22 mouse cellular contexts compared by ENCODE assay signal in genomic region chr17:81455269-81455668, GRCm38 (mm10). TPM values are rescaled to one million over a fixed set of nuclear protein-coding genes. Genes with fewer than 3 reads are reported as not detected.
"Had no signal": no experiment of that assay in that cellular context is flagged by ENCODE, and none has a peak within 500 bp of the region (broad histone marks: within the 10 kb centered on the region; RNA-seq: fewer than 3 reads in every experiment).

No protein-coding gene starts in this region.

- H3K4me3 ChIP-seq: limb, embryonic 13.5 days; midbrain, embryonic 15.5 days; neural tube, embryonic 13.5 days had no signal

- H3K4me1 ChIP-seq: limb, embryonic 13.5 days; neural tube, embryonic 13.5 days had no signal

- H3K9ac ChIP-seq: limb, embryonic 13.5 days; liver, embryonic 14.5 days; midbrain, embryonic 15.5 days; neural tube, embryonic 13.5 days had no signal

- H3K4me2 ChIP-seq: limb, embryonic 13.5 days; midbrain, embryonic 15.5 days; neural tube, embryonic 13.5 days had no signal

- ATAC-seq: midbrain, embryonic 15.5 days had no signal

- H3K36me3 ChIP-seq: limb, embryonic 13.5 days; midbrain, embryonic 15.5 days; neural tube, embryonic 13.5 days had no signal

- DNase-seq: kidney, adult 9 months; kidney, postnatal 36 days; left cerebral cortex, postnatal 4 days; lung, adult 18-20 months; lung, postnatal 10 days; right cerebral cortex, adult 18-20 months; right cerebral cortex, postnatal 25 days; thymus, postnatal 36 days had no signal

- H3K27me3 ChIP-seq: limb, embryonic 13.5 days; midbrain, embryonic 15.5 days; neural tube, embryonic 13.5 days had no signal

- H3K27ac ChIP-seq: kidney, postnatal 0 days; limb, embryonic 13.5 days; liver, embryonic 14.5 days; midbrain, embryonic 15.5 days; neural tube, embryonic 13.5 days had no signal

- H3K9me3 ChIP-seq: limb, embryonic 13.5 days; midbrain, embryonic 15.5 days; neural tube, embryonic 13.5 days had no signal

RNA-seq across cellular contexts. Expression of gene Gm11096, which starts 13.7 kb away (rescaled TPM):
- total RNA-seq: layer of hippocampus, adult 18-20 months; layer of hippocampus, postnatal 14 days; left cerebral cortex, adult 18-20 months; left cerebral cortex, postnatal 10 days; left cerebral cortex, postnatal 4 days; liver, adult 2 months; megakaryocyte-erythroid progenitor cell, adult 5-6 weeks had no signal
- polyA plus RNA-seq: kidney, postnatal 0 days; limb, embryonic 13.5 days; liver, adult 2 months; liver, embryonic 14.5 days; midbrain, embryonic 15.5 days; neural tube, embryonic 13.5 days; small intestine, adult 2 months; stomach, embryonic 16.5 days; thymus, postnatal 0 days had no signal
